Mouse (Mus musculus) right cerebral cortex, postnatal 36 days (tissue): ENCODE measurements around the gene Gm1113.

Experiments used
- DNase-seq, 2 experiments: peaks; one replicate each; pipeline ENCODE4 v3.0.0; 2022; ENCODE audit warnings: low spot score in 2 of 2, mixed read lengths in 1 of 2

Gene Gm1113

GRCm38 (mm10) chr9:35518169-35518568, at the start of gene Gm1113:
TSS of gene Gm1113 (minus strand) at chr9:35518269.
- no peak for DNase-seq

- no peak for DNase-seq
These were observed 46.6 kb upstream of the Gm1113 start for GRCm38 (mm10) chr9:35564536-35565240.

GRCm38 (mm10) chr9:35561583-35561982, 43.5 kb upstream of the Gm1113 start:
- DNase-seq, result no peak

- DNase-seq, result no peak
These were observed 43.0 kb upstream of the Gm1113 start for GRCm38 (mm10) chr9:35561076-35561475.

GRCm38 (mm10) chr9:35559009-35559890, 41.2 kb upstream of the Gm1113 start:
- peak; percentile 85 to 87 for DNase-seq

- DNase-seq, result peak; percentile 60 to 71
These were observed 40.4 kb upstream of the Gm1113 start, which contains the start of the genes Ddx25 and Pus3 for GRCm38 (mm10) chr9:35558257-35559008. TSS of gene Ddx25 (minus strand) at chr9:35558528. TSS of gene Pus3 (plus strand) at chr9:35558595.

GRCm38 (mm10) chr9:35556494-35557102, 38.5 kb upstream of the Gm1113 start:
- no peak for DNase-seq

GRCm38 (mm10) chr9:35548455-35548854, 30.4 kb upstream of the Gm1113 start:
- no peak for DNase-seq

- DNase-seq, result no peak
These were observed 28.7 kb upstream of the Gm1113 start for GRCm38 (mm10) chr9:35546745-35547144.

- no peak for DNase-seq
These were observed 27.6 kb upstream of the Gm1113 start for GRCm38 (mm10) chr9:35545704-35546103.

GRCm38 (mm10) chr9:35544666-35545065, 26.6 kb upstream of the Gm1113 start:
- no peak for DNase-seq

- no peak for DNase-seq
These were observed 25.2 kb upstream of the Gm1113 start for GRCm38 (mm10) chr9:35543099-35543860.

GRCm38 (mm10) chr9:35541941-35542340, 23.9 kb upstream of the Gm1113 start:
- DNase-seq, result no peak

- DNase-seq, result peak; percentile 43 to 55
These were observed 23.4 kb upstream of the Gm1113 start for GRCm38 (mm10) chr9:35541488-35541887.

GRCm38 (mm10) chr9:35541024-35541423, 23.0 kb upstream of the Gm1113 start:
- DNase-seq, result no peak

- no peak for DNase-seq
These were observed 21.1 kb upstream of the Gm1113 start for GRCm38 (mm10) chr9:35539001-35539750.

GRCm38 (mm10) chr9:35535876-35536275, 17.8 kb upstream of the Gm1113 start:
- no peak for DNase-seq

GRCm38 (mm10) chr9:35535110-35535509, 17.0 kb upstream of the Gm1113 start:
- DNase-seq, result no peak

GRCm38 (mm10) chr9:35533266-35533665, 15.2 kb upstream of the Gm1113 start:
- DNase-seq, result no peak

GRCm38 (mm10) chr9:35529796-35530195, 11.7 kb upstream of the Gm1113 start:
- DNase-seq, result no peak
